Mouse (Mus musculus): Measurements from ENCODE around the gene Cyp2d11.

Cyp2d11 gene

DNA sequence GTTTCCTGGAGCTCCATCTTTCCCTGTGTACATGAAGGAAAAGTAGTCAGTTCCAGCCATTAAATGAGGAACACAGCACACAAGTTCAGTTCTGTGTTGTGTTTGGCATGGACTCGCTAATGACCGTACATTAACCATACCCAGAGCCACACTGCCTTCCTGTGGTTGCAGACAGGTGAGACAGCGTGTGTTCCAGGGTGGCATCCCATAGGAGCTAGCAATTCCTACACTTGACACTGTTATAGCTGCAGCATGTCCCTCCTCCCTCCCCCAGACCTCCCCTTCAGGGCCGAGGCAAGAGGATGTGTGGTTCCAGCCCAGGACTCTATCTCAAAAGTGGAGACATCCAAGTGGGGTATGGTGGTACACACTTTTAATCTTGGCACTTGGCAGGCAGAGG is 43.5 kb downstream of the Cyp2d11 start:
- DNase-seq (ENCODE audit: low spot score), result no peak

GRCm38 (mm10) chr15:82348999-82349341 is 44.9 kb downstream of the Cyp2d11 start:
- DNase-seq (ENCODE audit: low spot score), result no peak

GRCm38 (mm10) chr15:82348258-82348998 is 45.4 kb downstream of the Cyp2d11 start:
- no peak for DNase-seq (ENCODE audit: low spot score)

GRCm38 (mm10) chr15:82347852-82348251 is 46.0 kb downstream of the Cyp2d11 start:
- no peak for DNase-seq (ENCODE audit: low spot score)

GRCm38 (mm10) chr15:82347303-82347676 is 46.5 kb downstream of the Cyp2d11 start:
- no peak for DNase-seq (ENCODE audit: low spot score)

GRCm38 (mm10) chr15:82346580-82347302 is 47.1 kb downstream of the Cyp2d11 start:
- no peak for DNase-seq (ENCODE audit: low spot score)

DNA sequence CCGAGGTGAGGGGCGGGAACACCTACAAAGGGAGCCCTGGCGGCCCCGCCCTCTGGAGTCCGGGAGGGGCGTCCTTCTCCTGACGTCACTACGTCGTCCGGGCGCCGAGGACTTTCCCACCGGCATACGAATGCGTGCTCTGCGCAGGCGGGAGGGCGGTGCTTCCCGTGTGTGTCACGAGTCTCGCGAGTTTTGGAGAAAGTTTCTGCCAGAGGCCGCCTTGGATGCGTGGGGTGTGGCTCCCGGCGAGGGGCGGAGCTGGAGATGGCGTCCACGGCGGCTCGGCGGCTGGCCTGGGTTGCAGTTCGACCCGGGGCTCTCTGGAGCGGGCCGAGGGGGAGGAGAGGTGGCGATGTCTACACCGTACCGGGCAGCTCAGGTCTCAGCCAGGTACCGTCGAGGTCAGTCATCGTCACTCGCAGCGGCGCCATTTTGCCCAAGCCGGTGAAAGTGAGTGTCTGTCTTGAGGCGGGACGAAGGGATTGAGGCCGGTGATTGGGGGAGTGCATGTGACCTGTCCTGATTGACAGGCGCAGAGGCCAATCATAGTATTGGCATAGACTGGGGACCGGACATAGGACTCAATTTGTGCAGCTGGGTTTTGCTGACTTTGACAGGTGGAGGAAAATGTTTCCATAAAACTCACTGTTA is 47.9 kb downstream of the Cyp2d11 start:
- DNase-seq (ENCODE audit: low spot score), result peak; percentile 99

- no peak for DNase-seq (ENCODE audit: low spot score)
These were observed 48.9 kb downstream of the Cyp2d11 start for GRCm38 (mm10) chr15:82344971-82345370.

- DNase-seq (ENCODE audit: low spot score), result no peak
These were observed 50.2 kb downstream of the Cyp2d11 start for GRCm38 (mm10) chr15:82343368-82344287.

GRCm38 (mm10) chr15:82342543-82342935 is 51.3 kb downstream of the Cyp2d11 start:
- DNase-seq (ENCODE audit: low spot score), result no peak

DNA sequence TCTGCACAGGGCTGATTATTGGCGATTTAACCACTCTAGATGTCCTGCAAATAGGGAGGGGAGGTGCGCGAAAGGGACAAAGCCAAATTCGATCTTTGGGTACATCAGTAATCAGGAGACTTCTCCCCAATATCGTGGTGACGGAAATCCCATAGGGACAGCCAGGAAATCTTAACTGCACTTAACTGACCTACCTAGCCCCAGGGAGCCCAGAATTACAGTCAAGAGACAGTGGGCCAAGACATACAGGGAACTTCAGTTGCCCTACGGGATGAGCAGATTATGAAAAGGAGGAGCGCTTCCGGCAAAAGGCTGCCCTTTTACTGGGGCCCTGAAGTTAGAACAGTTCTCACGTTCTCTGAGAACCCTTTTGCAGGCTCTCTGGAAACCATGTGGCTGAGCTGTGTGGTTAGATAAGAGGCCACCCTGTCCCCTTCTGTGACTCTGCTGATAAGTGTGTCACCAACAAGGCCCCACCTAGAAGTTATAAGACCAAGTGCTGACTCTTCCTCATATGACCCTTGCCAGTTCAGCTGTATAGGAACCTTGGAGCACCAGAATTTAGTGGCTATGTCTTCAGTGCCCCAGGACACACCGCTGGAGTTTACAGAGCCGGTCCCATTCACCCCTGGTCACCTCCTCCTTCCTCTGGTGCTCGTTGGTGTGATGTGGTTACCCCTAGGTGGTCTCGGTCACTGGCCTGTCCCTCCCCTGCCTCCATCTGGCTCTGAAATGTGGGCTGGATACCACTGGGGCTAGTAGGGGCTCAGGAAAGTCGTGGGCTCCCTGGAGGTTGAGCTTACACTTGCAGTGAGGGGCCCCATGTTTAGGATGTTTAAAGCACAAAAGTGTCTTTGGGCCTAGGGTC is 51.9 kb downstream of the Cyp2d11 start:
- DNase-seq (ENCODE audit: low spot score), result no peak

DNA sequence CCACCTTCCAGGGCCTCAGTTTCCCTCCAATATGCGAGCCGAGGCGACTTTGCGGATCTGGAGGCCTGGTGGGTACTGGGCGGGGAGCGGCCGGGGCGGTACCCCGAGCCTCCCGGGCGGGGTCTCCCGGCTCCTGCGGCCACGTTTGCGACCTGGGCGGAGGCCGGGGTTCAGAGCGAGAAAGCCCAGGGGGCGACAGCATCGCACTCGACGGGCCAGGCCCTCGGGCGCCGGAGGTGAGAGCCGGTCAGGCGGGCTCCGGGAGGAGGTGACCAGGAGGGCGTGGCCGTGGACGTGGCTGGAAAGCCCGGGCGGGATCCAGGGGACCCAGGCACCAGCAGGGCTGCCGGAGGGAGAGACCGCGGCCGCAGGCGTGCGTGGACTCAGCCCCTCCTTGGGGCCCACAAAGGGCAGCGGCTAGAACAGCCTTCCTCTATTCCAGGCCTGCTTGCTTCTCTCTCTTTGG is 52.8 kb downstream of the Cyp2d11 start:
- DNase-seq (ENCODE audit: low spot score), result no peak

- no peak for DNase-seq (ENCODE audit: low spot score)
These were observed 53.3 kb downstream of the Cyp2d11 start for GRCm38 (mm10) chr15:82340414-82341035.

GRCm38 (mm10) chr15:82339634-82340254 is 54.1 kb downstream of the Cyp2d11 start:
- no peak for DNase-seq (ENCODE audit: low spot score)
